Mouse (Mus musculus) gastrocnemius, postnatal 25 days (tissue): ENCODE results near the gene Olfr651. TPM values are rescaled to one million over a fixed set of nuclear protein-coding genes. Genes with fewer than 3 reads are reported as not detected.
"Not testable (repeated sequence)": the region's sequence is repeated elsewhere in the genome, so short reads cannot be mapped to it uniquely, and the experiment has no call there.

ENCODE experiments used
- DNase-seq: peaks from one replicate; pipeline ENCODE4 v3.0.0; 2022
- long read RNA-seq, 2 experiments: library from polyadenylated mRNA; stranded (forward); transcript quantifications; one replicate each; pipeline ENCODE4 v2.0.0; 2021
- total RNA-seq, 2 experiments: library from RNA; stranded (reverse); gene quantifications; 1 replicate in 1 of 2; 2 replicates in 1 of 2; pipeline ENCODE4 v1.2.3; 2021

Olfr651 gene
- not detected for total RNA-seq
- long read RNA-seq, experiment 1 = 0 reads
- long read RNA-seq, experiment 2 = 0 reads

DNA sequence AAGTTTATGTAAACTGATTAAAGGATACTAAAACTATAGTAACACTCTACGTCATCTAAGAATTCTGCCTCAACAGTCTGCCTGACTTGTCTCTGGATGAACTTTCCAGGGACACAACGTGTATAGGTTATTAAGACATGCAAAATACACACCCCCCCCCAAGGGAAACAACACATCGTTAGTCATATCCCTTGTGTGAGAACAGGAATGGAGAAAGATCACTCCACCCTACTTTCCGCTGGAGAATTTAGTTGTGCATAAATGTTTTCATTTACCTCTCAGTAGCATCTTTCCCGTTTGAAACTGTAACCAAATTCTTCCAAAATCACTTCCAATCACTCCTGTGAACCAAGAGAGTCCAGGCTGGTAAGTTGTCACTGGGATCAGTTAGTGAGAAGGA is at the start of gene Olfr651:
Olfr651 (plus strand) TSS at position 301 of the 400 bp plus-strand sequence.
- DNase-seq = no peak

DNA sequence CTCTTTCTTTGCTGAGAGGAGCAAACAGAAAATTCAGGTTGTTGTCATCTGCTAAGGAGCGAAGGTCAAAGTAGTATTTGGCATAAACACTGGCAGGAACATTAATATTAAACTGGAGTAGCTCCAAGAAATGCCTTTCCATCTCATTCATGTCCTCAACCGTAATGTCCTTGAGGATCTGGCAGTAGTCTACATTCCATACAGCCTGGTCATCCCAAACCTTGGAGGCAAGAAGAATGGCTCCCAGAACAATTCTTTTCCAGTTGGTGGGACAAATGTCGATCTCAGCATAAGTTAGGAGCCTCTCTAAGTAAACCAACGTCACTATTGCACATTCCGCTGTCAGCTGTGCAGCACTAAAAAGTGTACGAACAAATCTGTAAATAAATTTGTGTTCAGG is 48.7 kb upstream of the Olfr651 start:
- DNase-seq = not testable (repeated sequence)

DNA sequence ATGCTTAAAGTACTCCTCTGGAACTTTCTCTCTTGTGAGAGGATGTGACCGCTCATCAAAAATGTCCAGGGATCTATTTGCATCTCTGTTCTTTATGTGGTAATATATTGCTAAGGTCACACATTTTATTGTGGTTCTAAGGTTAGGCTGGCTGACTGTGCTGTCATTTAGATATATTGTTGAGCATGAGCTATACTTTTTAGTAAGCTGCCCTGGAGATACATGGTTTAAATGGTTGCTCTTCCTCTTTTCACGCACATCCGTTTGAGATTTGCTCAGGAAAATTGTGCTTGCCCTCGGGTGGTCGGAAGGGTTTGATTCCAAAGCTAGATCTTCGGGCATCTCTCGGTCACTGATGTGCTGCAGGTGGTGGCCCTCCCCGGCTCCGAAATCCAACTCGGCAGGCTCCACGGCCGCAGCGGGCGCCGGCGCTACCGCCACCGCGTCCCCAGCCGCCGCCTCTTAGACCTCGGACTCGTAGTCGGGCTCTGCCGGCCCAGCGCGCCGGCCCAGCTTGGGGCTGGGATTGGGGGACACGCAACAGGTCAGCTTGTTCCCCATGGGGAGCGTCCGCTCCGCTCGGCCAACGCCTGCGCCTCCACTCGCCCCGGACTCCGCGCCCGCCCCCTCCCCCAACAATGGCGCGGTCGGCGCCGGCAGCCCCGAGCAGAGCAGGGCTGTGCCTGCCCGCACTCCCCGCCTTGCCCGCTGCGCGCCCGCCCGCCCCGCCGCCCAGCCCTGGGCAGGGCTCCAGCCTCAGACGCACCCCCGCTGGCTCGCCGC is 48.2 kb upstream of the Olfr651 start:
- no peak for DNase-seq

DNA sequence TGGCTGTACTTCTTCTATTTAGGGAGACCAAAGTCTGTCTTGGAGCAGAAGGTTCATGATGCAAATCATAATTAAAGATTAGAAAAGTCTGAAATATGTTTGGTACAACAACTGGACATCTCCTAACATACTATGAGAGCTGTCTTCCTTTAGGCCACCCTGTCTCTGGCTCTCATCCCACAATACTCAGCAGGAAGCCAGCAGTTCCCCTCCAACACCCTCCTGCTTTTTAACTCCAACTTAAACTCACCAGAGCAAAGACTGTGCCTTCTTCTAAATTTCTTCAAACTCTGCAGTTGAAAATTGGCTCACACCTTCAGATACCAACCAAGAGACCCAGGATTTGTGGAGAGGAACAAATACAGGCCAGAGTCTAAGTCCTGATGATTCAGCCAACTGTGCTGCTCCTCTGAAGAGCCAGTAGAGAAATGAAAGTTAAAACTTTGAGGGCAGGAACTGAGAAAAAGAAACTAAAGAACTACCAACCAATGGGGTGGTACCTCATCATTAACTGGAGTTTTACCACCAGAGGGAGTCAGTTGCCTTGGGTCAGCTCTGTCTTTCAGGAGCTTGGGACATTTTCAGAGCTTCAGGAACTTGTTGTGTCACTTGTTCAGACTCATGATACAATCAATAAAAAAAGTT is 42.4 kb upstream of the Olfr651 start, which contains the start of gene Trim30d:
Trim30d (minus strand) TSS at position 429 of the 645 bp plus-strand sequence.
- not testable (repeated sequence) for DNase-seq

DNA sequence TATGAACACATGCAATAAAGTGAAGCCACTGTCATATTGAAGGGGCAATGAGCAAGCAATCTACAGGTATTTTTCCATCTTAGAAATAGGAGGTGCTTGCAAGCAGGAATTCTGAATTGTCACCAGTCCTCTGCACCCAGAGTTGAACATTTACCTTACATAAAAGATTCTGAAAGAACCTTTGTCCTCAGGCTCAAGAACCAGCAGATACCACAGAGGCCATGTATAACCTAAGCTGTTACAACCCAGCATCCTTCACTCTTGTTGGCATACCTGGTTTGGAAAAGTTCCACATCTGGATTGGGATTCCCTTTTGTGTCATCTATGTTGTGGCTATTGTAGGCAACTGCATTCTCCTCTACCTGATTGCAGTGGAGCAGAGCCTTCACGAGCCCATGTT is 2.8 kb downstream of the Olfr651 start:
- DNase-seq = no peak

DNA sequence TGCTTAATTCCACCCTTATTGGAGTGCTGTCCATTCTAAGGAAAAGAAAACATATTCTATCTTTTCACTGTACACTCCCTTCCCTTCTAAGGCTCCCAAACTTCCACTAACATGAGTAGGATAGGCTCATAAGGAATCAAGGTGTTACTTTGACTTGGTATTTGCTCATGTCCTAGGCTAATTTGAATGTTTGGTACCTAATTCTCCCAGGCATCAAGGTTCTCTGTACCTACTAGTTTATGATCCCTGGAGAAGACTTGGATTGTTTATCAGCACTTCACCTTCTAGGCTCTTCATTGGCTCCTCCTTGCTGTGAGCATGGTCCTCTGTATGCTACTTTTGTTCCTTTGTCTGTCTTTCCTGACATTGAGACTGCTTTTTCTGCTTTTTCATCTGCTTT is 10.7 kb downstream of the Olfr651 start, which contains the start of gene Olfr652:
Olfr652 (plus strand) TSS at position 301 of the 400 bp plus-strand sequence.
- no peak for DNase-seq

DNA sequence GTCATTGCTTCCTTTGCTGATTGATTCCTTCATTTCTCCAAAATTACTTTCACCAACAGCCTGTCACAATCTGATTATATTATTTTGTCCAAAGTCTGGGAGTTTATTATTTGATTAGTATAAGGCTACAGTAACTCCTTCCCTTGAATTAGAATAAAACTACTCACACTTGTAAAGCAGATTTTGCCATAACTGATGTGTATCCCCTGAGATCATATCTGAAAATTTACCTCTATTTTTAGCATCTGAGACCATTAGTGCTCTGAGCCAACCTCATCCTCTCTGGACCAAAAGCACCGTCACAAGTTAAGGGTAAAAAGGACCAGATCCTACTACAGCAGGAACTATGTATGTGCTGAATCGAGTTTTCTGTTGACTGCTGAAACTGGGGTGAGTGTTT is 27.1 kb downstream of the Olfr651 start, which contains the start of gene Olfr653:
Olfr653 (plus strand) TSS at position 301 of the 400 bp plus-strand sequence.
- no peak for DNase-seq

DNA sequence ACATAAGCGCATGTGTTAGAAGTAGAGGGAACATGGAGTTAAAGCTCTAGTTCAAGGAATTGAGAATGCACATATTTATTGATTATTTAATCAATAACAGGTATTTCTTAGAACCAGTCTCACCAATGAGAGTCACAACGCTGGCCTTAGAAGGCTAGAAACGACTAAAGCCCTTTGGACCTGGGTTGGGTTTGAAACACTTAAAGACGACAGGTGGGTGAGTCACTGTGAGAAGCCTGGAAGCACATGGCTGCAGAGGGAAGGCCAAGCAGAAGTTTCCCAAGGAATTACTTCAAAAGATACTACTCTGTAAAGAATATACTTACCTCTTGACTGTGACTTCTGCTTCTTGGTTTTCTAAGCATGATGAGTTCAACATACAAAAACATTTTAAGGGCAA is 30.9 kb downstream of the Olfr651 start:
- no peak for DNase-seq

DNA sequence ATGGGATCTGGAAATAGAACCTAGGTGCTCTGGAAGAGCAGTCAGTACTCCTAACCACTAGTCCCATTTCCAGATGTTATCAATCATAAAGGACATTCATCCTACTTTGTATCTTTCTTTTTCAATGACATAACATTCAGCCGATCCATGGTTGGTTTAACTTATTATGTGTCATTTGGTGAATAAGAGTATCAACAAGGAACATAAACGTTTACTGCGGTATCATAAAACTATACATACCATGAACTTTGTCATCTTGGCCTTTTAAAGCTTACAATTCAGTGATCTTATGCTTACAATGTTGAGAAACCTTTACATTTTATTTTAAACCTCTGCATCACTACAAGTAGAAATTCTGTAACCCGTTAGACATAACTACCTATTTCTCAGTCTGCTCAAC is 31.5 kb downstream of the Olfr651 start:
- DNase-seq = no peak

DNA sequence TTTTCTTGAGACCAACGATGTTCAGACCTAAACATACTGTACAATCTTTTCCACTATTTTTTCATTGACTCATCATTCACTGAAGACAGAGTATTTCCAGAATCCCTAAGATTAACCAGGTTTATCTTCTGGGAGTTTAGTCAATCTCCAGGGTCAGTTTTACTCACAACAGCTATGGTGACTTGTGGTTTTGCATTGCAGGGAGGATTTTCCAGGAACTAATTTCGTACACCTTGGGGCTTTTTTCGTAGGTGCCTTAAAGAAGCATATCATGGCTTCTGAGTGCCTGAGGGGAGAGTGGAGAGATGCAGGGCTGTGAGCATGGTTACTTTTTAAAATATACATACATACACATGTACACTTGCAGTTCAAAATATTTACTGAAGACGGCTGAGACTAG is 36.8 kb downstream of the Olfr651 start, which contains the start of gene Olfr654:
Olfr654 (plus strand) TSS at position 301 of the 400 bp plus-strand sequence.
- no peak for DNase-seq

DNA sequence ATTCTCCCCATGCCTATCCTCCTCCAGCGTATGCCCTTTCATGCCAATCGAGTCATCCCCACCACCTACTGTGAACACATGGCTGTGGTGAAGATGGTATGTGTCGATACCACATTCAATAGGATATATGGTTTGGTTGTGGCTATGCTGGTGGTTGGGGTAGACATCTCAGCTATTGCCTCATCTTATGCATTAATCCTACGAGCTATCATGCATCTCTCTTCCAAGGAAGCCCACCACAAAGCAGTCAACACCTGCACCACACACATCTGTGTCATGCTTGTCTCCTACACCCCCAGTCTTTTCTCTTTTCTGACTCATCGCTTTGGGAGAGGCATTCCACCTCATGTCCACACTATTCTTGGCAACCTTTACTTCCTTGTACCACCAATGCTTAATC is 38.3 kb downstream of the Olfr651 start:
- no peak for DNase-seq

DNA sequence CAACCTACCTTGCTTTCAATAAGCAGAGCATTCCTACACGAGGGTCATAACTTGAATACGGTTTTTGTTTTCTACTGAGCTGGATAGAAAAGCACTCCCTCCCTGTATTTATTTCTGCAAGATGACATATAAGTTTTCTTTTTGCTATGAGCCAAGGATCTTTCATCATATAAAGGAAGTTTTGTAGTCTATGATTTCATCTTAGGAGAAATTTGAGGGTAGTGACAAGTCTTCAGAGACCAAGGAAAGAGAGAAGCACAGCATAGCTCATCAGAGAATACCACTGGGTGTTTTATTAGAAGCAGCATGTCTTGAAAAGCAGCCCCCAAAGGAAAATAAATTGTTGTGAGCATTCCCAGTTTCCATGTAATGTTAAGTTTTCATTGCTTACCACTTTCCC is 51.7 kb downstream of the Olfr651 start, which contains the start of gene Olfr655:
Olfr655 (minus strand) TSS at position 101 of the 400 bp plus-strand sequence.
- no peak for DNase-seq

DNA sequence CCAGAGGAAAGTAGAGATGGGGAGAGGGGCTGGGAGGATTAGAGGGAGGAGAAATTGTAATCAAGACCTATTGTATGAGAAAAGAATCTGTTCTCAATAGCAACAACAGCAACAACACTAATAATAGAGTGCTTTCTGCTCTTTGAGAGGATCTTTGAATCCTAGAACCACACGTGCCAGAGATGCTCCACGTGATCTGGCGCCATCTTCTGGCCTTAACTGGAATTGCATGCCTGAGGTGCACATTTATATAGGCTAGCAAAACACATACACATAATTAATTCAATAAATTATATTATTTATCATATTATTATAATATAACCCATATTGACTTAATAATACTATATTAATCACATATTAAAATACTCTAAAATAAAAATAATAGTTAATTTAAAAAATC is 53.2 kb downstream of the Olfr651 start:
- DNase-seq = no peak

Other genes with a start within 250 kb of the Olfr651 start
- gene Trim12a, start 234.7 kb upstream of the Olfr651 start, total RNA-seq = 1 to 10 TPM; 2.1 to 3.8 TPM
- gene Trim34b, start 220.7 kb upstream of the Olfr651 start, total RNA-seq = under 1 TPM in 1 of 2 experiments, not detected in 1; 0.16 TPM
- gene Trim12c, start 196.8 kb upstream of the Olfr651 start, total RNA-seq = 1 to 10 TPM; 2.5 TPM
- gene Trim30b, start 180.2 kb upstream of the Olfr651 start, total RNA-seq = not detected
- not detected for gene Trim30c, start 149.3 kb upstream of the Olfr651 start, total RNA-seq
- gene Trim30a, start 84.9 kb upstream of the Olfr651 start, total RNA-seq = 1 to 10 TPM; 1.2 to 1.4 TPM
- gene Trim30d, start 42.3 kb upstream of the Olfr651 start, total RNA-seq = under 1 TPM; 0.49 to 0.54 TPM
- not detected for gene Olfr652, start 10.8 kb downstream of the Olfr651 start, total RNA-seq
- not detected for gene Olfr653, start 27.2 kb downstream of the Olfr651 start, total RNA-seq
- gene Olfr654, start 36.9 kb downstream of the Olfr651 start, total RNA-seq = not detected
- gene Olfr655, start 51.6 kb downstream of the Olfr651 start, total RNA-seq = not detected
- not detected for gene Olfr656, start 63.8 kb downstream of the Olfr651 start, total RNA-seq
- not detected for gene Olfr657, start 74.7 kb downstream of the Olfr651 start, total RNA-seq
- gene Olfr658, start 97.2 kb downstream of the Olfr651 start, total RNA-seq = not detected
- not detected for gene Olfr659, start 116.6 kb downstream of the Olfr651 start, total RNA-seq
- not detected for gene Olfr661, start 136.4 kb downstream of the Olfr651 start, total RNA-seq
- not detected for gene Usp17le, start 227.3 kb downstream of the Olfr651 start, total RNA-seq